Mouse (Mus musculus): ENCODE measurements around the gene Panx3. TPM values are rescaled to one million over a fixed set of nuclear protein-coding genes. Genes with fewer than 3 reads are reported as not detected.

The Panx3 gene
- polyA plus RNA-seq, 1 experiment from 2014 or later: not detected

DNA sequence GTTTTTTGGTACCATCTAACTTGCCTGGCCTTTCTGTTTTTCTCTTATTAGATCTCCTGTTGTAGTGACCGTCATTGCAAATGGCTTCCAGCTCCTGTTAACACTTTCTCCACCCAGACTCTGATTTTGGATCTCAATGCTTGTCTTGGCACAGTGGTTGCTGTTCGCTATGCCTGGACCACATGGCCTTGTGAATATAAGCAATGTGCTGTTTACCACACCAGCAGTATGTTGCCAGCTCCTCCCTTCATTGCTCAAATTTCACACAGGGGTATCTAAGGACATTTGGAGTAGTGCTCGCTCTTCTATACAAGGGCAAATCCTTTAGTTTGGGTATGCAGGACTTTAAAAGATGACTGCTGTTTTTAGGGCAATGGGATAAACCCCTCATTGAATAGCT is 22.8 kb downstream of the Panx3 start:
- Histone ChIP-seq H3K27me3 (replicated peaks; ENCODE audit: control insufficient read depth, insufficient read depth, low read length) (no peaks in the 10 kb centered on the region), H3K4me2 (ENCODE audit: low read length) (no peak overlapping the region), H3K9me3 (replicated peaks; ENCODE audit: control insufficient read depth, low read length) (no peaks in the 10 kb centered on the region), H3K36me3 (ENCODE audit: control insufficient read depth, insufficient read depth, low read length) (peaks cover 38% of the 10 kb centered on the region), H3K27ac (ENCODE audit: low read depth, low read length) (no peak overlapping the region), H3K4me3 (ENCODE audit: low read depth, low read length) (no peak overlapping the region), H3K4me1 (ENCODE audit: control insufficient read depth, insufficient read depth, low read length) (no peaks in the 10 kb centered on the region), H3K9ac (ENCODE audit: low read length) (no peak overlapping the region)
- DNase-seq (ENCODE audit: low spot score): no peak
- no peak for ATAC-seq
- 85% methylated on average over 3 of the region's 3 CpGs for WGBS

DNA sequence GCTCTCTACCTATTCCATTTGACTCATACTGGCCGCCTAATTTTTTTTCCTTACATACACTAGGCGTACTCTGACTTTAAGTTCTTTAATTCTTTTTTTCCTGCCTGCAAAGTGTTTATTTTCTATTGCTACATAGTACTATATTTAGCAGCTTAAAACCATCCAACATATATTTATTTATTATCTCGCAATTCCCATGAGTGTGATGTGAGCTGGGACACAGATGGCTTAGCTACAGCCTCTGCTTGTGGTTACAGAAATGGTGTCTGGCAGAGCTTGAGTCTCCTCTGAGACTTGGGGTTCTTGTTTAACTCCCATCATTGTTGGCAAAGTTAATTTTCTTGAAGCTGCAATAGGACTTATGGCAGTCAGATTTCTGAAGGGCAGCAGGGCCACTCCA is 30.3 kb downstream of the Panx3 start:
- WGBS: 88% methylated on average over 3 of the region's 3 CpGs
- no peaks in the 10 kb centered on the region for H3K36me3 ChIP-seq (ENCODE audit: control insufficient read depth, insufficient read depth, low read length)
- H3K4me3 ChIP-seq (ENCODE audit: low read depth, low read length): no peak overlapping the region
- H3K27ac ChIP-seq (ENCODE audit: low read depth, low read length): no peak overlapping the region
- H3K9ac ChIP-seq (ENCODE audit: low read length): no peak overlapping the region
- DNase-seq (ENCODE audit: low spot score) (no peak), ATAC-seq (no peak)
- H3K9me3 ChIP-seq (replicated peaks; ENCODE audit: control insufficient read depth, low read length): no peaks in the 10 kb centered on the region
- no peaks in the 10 kb centered on the region for H3K4me1 ChIP-seq (ENCODE audit: control insufficient read depth, insufficient read depth, low read length)
- no peak overlapping the region for H3K4me2 ChIP-seq (ENCODE audit: low read length)
- no peaks in the 10 kb centered on the region for H3K27me3 ChIP-seq (replicated peaks; ENCODE audit: control insufficient read depth, insufficient read depth, low read length)

DNA sequence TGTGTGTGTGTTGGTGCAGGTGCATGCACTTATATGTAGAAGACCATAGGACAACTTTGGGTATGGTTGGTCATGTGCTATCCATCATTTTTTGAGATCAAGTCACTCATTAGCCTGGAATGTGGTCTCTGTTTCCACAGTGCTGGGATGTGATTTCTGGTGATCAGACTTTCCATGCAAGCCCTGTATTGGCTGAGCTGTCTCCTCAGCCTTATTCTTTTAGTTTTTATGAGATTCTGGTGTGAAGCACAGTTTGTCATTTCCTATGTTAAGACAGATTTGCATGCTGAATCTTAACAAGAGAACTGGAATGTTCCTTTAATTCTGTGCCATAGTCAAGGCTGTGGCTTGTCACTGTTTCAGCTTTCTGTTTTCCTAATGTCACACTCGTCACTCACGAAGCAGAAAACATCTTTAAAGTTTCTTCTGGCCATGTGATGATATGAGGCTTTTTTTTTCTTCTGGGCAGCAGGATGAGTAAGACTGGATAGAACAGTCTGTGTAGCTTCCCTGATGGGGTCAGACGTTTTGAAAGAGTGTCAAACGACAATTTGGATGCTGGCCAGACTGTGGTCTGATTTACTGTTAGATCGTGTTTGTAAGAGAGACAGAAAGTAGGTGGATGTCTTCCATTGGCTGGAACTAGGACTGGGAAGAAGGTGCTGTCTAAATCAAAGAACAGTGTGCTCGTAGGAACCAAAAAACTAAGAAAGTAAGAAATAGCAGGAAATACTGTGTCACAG is 32.1 kb downstream of the Panx3 start:
- 56% methylated on average over 6 of the region's 6 CpGs for WGBS
- H3K4me3 ChIP-seq (ENCODE audit: low read depth, low read length): no peak overlapping the region
- no peaks in the 10 kb centered on the region for H3K36me3 ChIP-seq (ENCODE audit: control insufficient read depth, insufficient read depth, low read length)
- H3K9ac ChIP-seq (ENCODE audit: low read length): no peak overlapping the region
- H3K9me3 ChIP-seq (replicated peaks; ENCODE audit: control insufficient read depth, low read length): no peaks in the 10 kb centered on the region
- H3K27me3 ChIP-seq (replicated peaks; ENCODE audit: control insufficient read depth, insufficient read depth, low read length): no peaks in the 10 kb centered on the region
- no peak overlapping the region for H3K27ac ChIP-seq (ENCODE audit: low read depth, low read length)
- no peak for DNase-seq (ENCODE audit: low spot score)
- no peaks in the 10 kb centered on the region for H3K4me1 ChIP-seq (ENCODE audit: control insufficient read depth, insufficient read depth, low read length)
- H3K4me2 ChIP-seq (ENCODE audit: low read length): no peak overlapping the region
- ATAC-seq: no peak

DNA sequence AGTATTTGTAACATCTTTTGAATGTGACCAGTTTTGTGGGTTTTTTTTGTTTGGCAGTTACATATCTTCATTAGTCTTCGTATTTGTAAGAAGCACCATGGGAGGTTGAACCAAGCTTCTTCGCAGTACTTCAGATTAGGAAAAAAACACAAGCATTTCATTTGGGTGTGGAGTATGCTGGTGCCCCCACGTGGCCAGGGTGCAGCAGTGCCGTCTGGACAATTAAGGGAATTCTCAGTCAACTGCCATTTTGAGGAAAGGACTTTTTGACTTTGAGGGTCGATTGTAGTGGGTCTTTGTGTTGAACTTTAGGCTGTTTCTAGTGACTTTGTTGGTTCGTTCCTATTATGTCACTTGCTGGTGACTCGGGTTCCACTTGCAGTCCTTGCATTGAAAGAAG is 32.7 kb downstream of the Panx3 start:
- Histone ChIP-seq H3K27me3 (replicated peaks; ENCODE audit: control insufficient read depth, insufficient read depth, low read length) (no peaks in the 10 kb centered on the region), H3K4me1 (ENCODE audit: control insufficient read depth, insufficient read depth, low read length) (no peaks in the 10 kb centered on the region), H3K4me2 (ENCODE audit: low read length) (no peak overlapping the region), H3K27ac (ENCODE audit: low read depth, low read length) (no peak overlapping the region), H3K9me3 (replicated peaks; ENCODE audit: control insufficient read depth, low read length) (no peaks in the 10 kb centered on the region), H3K9ac (ENCODE audit: low read length) (no peak overlapping the region), H3K4me3 (ENCODE audit: low read depth, low read length) (no peak overlapping the region), H3K36me3 (ENCODE audit: control insufficient read depth, insufficient read depth, low read length) (no peaks in the 10 kb centered on the region)
- peak; percentile 69 for ATAC-seq
- WGBS: 15% methylated on average over 7 of the region's 7 CpGs
- peak; percentile 73 for DNase-seq (ENCODE audit: low spot score)

DNA sequence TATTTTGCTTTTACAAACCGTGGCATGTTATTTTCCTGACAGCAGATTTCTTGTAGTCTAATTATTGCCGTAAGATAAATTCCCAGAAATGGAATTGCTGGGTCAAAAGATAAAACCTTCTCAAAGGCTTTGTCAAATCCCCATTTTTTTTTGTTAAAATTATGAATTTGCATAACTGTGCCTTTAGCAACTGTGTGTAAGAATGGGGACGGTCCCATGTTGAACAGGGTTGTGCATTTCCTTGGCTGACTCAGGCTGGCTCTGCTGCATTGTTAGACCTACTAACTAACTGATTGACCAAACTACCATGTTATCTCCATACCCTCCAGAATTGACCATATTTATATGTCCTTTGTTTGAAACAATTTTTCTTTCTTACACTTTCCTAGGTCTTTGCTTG is 34.8 kb downstream of the Panx3 start:
- no peak for DNase-seq (ENCODE audit: low spot score)
- WGBS: 88% methylated on average over 3 of the region's 3 CpGs

DNA sequence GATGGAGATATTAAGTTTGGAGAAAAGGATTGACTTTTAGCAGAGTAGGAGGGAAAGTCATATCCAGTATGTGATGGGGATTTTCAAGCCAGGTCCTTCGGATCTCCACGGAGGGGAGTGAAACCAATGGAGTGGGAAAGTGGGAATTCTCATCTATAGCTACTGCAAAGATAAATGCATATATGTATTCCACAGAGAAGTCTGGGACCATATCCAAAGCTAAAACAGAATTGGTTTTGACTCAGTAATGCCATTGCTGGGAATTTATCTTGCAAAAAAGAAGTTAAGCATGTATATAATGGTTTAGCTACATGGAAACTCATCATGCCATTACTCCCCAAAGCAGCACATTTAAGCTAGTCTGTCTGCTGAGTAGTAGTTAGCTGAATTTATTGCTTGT is 36.7 kb downstream of the Panx3 start:
- Histone ChIP-seq H3K9me3 (replicated peaks; ENCODE audit: control insufficient read depth, low read length) (no peaks in the 10 kb centered on the region), H3K4me3 (ENCODE audit: low read depth, low read length) (no peak overlapping the region), H3K36me3 (ENCODE audit: control insufficient read depth, insufficient read depth, low read length) (no peaks in the 10 kb centered on the region), H3K4me1 (ENCODE audit: control insufficient read depth, insufficient read depth, low read length) (no peaks in the 10 kb centered on the region), H3K27me3 (replicated peaks; ENCODE audit: control insufficient read depth, insufficient read depth, low read length) (no peaks in the 10 kb centered on the region), H3K9ac (ENCODE audit: low read length) (no peak overlapping the region), H3K4me2 (ENCODE audit: low read length) (no peak overlapping the region), H3K27ac (ENCODE audit: low read depth, low read length) (no peak overlapping the region)
- 88% methylated on average over 2 of the region's 2 CpGs for WGBS
- ATAC-seq: no peak
- no peak for DNase-seq (ENCODE audit: low spot score)

More for the DNA sequence above, 34.8 kb downstream of the Panx3 start:
- no peak overlapping the region for H3K4me3 ChIP-seq (ENCODE audit: low read depth, low read length)
- no peaks in the 10 kb centered on the region for H3K27me3 ChIP-seq (replicated peaks; ENCODE audit: control insufficient read depth, insufficient read depth, low read length)
- no peak overlapping the region for H3K4me2 ChIP-seq (ENCODE audit: low read length)
- no peaks in the 10 kb centered on the region for H3K4me1 ChIP-seq (ENCODE audit: control insufficient read depth, insufficient read depth, low read length)
- no peaks in the 10 kb centered on the region for H3K36me3 ChIP-seq (ENCODE audit: control insufficient read depth, insufficient read depth, low read length)
- H3K27ac ChIP-seq (ENCODE audit: low read depth, low read length): no peak overlapping the region
- H3K9ac ChIP-seq (ENCODE audit: low read length): no peak overlapping the region
- ATAC-seq: no peak
- no peaks in the 10 kb centered on the region for H3K9me3 ChIP-seq (replicated peaks; ENCODE audit: control insufficient read depth, low read length)

DNA sequence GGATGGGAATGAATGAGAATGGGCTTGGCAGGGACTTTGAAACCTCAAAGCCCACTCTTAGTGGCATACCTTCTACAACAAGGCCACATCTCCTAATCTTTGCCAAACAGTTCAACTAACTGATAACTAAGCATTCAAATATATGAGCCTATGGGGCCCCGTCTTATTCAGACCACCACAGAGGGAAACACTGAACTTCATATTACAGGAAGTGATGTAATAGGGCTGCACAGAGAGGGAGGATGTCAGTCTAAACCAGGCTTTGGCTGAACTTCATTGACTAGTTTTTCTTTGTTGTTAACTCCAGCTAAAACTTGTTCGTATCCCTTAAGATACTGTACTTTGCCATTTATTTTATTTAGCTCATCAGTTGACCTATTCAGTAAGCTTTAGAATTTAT is 39.1 kb downstream of the Panx3 start:
- H3K9ac ChIP-seq (ENCODE audit: low read length): no peak overlapping the region
- no peak for DNase-seq (ENCODE audit: low spot score)
- no peak overlapping the region for H3K4me3 ChIP-seq (ENCODE audit: low read depth, low read length)
- no peaks in the 10 kb centered on the region for H3K27me3 ChIP-seq (replicated peaks; ENCODE audit: control insufficient read depth, insufficient read depth, low read length)
- no peaks in the 10 kb centered on the region for H3K9me3 ChIP-seq (replicated peaks; ENCODE audit: control insufficient read depth, low read length)
- no peak overlapping the region for H3K27ac ChIP-seq (ENCODE audit: low read depth, low read length)
- peaks cover 18% of the 10 kb centered on the region for H3K4me1 ChIP-seq (ENCODE audit: control insufficient read depth, insufficient read depth, low read length)
- no peaks in the 10 kb centered on the region for H3K36me3 ChIP-seq (ENCODE audit: control insufficient read depth, insufficient read depth, low read length)
- 89% methylated on average over 2 of the region's 2 CpGs for WGBS
- H3K4me2 ChIP-seq (ENCODE audit: low read length): no peak overlapping the region
- ATAC-seq: no peak

DNA sequence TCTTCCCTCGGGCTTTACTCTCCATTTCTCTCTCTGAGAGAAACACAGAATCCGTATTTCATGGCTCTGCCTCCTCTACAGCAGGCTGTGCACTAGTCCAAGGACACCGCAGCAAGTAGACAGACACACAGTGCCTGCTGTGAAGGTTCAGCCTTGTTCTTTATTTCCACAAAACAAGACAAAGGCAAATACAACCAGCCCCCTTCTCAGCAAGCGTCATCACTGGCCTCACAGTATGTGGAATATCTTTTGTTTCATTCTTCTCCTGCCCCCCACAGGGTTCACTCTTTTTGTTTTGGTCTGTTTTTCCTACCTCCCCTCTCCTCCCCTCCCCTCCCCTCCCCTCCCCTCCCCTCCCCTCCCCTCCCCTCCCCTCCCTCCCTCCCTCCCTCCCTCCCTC is 40.5 kb downstream of the Panx3 start:
- H3K4me2 ChIP-seq (ENCODE audit: low read length): no peak overlapping the region
- no peak overlapping the region for H3K9ac ChIP-seq (ENCODE audit: low read length)
- no peaks in the 10 kb centered on the region for H3K9me3 ChIP-seq (replicated peaks; ENCODE audit: control insufficient read depth, low read length)
- H3K36me3 ChIP-seq (ENCODE audit: control insufficient read depth, insufficient read depth, low read length): no peaks in the 10 kb centered on the region
- H3K4me3 ChIP-seq (ENCODE audit: low read depth, low read length): no peak overlapping the region
- ATAC-seq: no peak
- H3K27me3 ChIP-seq (replicated peaks; ENCODE audit: control insufficient read depth, insufficient read depth, low read length): no peaks in the 10 kb centered on the region
- no peak for DNase-seq (ENCODE audit: low spot score)
- WGBS: 27% methylated on average over 4 of the region's 4 CpGs
- peaks cover 20% of the 10 kb centered on the region for H3K4me1 ChIP-seq (ENCODE audit: control insufficient read depth, insufficient read depth, low read length)
- no peak overlapping the region for H3K27ac ChIP-seq (ENCODE audit: low read depth, low read length)

DNA sequence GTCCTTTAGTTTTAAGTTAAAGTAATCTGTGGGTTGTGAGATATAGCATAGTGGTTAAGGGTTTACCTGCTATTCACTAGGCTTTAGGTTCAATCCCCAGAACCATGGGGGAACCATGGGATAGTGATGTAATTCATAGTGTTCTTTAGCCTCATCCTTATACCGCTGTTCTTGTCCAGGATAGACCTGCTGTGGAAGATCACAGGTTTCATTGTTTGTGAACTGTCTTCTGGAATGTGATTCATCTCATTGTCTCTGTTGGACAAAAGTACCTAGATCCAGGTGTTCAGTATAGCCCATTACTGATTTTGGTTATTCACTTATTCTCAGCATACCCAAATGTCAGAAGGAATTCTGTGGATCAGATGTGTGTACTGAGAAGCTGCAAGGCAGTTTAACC is 41.8 kb downstream of the Panx3 start:
- DNase-seq (ENCODE audit: low spot score) (no peak), ATAC-seq (no peak)
- Histone ChIP-seq H3K9ac (ENCODE audit: low read length) (no peak overlapping the region), H3K27ac (ENCODE audit: low read depth, low read length) (no peak overlapping the region), H3K4me1 (ENCODE audit: control insufficient read depth, insufficient read depth, low read length) (peaks cover 20% of the 10 kb centered on the region), H3K4me3 (ENCODE audit: low read depth, low read length) (no peak overlapping the region), H3K27me3 (replicated peaks; ENCODE audit: control insufficient read depth, insufficient read depth, low read length) (no peaks in the 10 kb centered on the region), H3K36me3 (ENCODE audit: control insufficient read depth, insufficient read depth, low read length) (no peaks in the 10 kb centered on the region), H3K4me2 (ENCODE audit: low read length) (no peak overlapping the region), H3K9me3 (replicated peaks; ENCODE audit: control insufficient read depth, low read length) (no peaks in the 10 kb centered on the region)
- 97% methylated on average over 1 of the region's 1 CpGs for WGBS

All from forebrain, embryonic 14.5 days (tissue).